Mouse (Mus musculus): ENCODE measurements around the gene Hipk2. TPM values are rescaled to one million over a fixed set of nuclear protein-coding genes. Genes with fewer than 3 reads are reported as not detected.

The Hipk2 gene
- 10 to 100 TPM; 64.8 to 69.9 (median 67.6) TPM for total RNA-seq (2022)

GRCm38 (mm10) chr6:38876071-38876911, at the start of gene Hipk2:
TSS of gene Hipk2 (minus strand) at chr6:38876165.
- DNase-seq (ENCODE audit: low spot score in 2 of 2): peak; percentile 56

GRCm38 (mm10) chr6:38925719-38926118, 49.8 kb upstream of the Hipk2 start:
- DNase-seq (ENCODE audit: low spot score in 2 of 2): no peak

- DNase-seq (ENCODE audit: low spot score in 2 of 2): no peak
These were observed 48.2 kb upstream of the Hipk2 start for GRCm38 (mm10) chr6:38923870-38924817.

GRCm38 (mm10) chr6:38923450-38923849, 47.5 kb upstream of the Hipk2 start:
- no peak for DNase-seq (ENCODE audit: low spot score in 2 of 2)

- no peak for DNase-seq (ENCODE audit: low spot score in 2 of 2)
These were observed 46.6 kb upstream of the Hipk2 start for GRCm38 (mm10) chr6:38922517-38922916.

- no peak for DNase-seq (ENCODE audit: low spot score in 2 of 2)
These were observed 45.8 kb upstream of the Hipk2 start for GRCm38 (mm10) chr6:38921810-38922116.

- no peak for DNase-seq (ENCODE audit: low spot score in 2 of 2)
These were observed 45.3 kb upstream of the Hipk2 start for GRCm38 (mm10) chr6:38921095-38921809.

GRCm38 (mm10) chr6:38920141-38920540, 44.2 kb upstream of the Hipk2 start:
- DNase-seq (ENCODE audit: low spot score in 2 of 2): no peak

GRCm38 (mm10) chr6:38919135-38919740, 43.3 kb upstream of the Hipk2 start:
- no peak for DNase-seq (ENCODE audit: low spot score in 2 of 2)

GRCm38 (mm10) chr6:38918728-38919127, 42.8 kb upstream of the Hipk2 start:
- no peak for DNase-seq (ENCODE audit: low spot score in 2 of 2)

- DNase-seq (ENCODE audit: low spot score in 2 of 2): no peak
These were observed 41.5 kb upstream of the Hipk2 start for GRCm38 (mm10) chr6:38917415-38917814.

- DNase-seq (ENCODE audit: low spot score in 2 of 2): no peak
These were observed 40.6 kb upstream of the Hipk2 start for GRCm38 (mm10) chr6:38916571-38916970.

- no peak for DNase-seq (ENCODE audit: low spot score in 2 of 2)
These were observed 39.8 kb upstream of the Hipk2 start for GRCm38 (mm10) chr6:38915776-38916175.

GRCm38 (mm10) chr6:38914181-38914580, 38.2 kb upstream of the Hipk2 start:
- DNase-seq (ENCODE audit: low spot score in 2 of 2): no peak

GRCm38 (mm10) chr6:38913386-38914042, 37.5 kb upstream of the Hipk2 start:
- DNase-seq (ENCODE audit: low spot score in 2 of 2): no peak

- peak; percentile 46 to 52 for DNase-seq (ENCODE audit: low spot score in 2 of 2)
These were observed 36.9 kb upstream of the Hipk2 start for GRCm38 (mm10) chr6:38912845-38913244.

GRCm38 (mm10) chr6:38912121-38912660, 36.2 kb upstream of the Hipk2 start:
- DNase-seq (ENCODE audit: low spot score in 2 of 2): no peak

- peak; percentile 42 to 73 for DNase-seq (ENCODE audit: low spot score in 2 of 2)
These were observed 35.0 kb upstream of the Hipk2 start for GRCm38 (mm10) chr6:38910828-38911559.

GRCm38 (mm10) chr6:38908401-38908800, 32.4 kb upstream of the Hipk2 start:
- no peak for DNase-seq (ENCODE audit: low spot score in 2 of 2)

GRCm38 (mm10) chr6:38906005-38906404, 30.0 kb upstream of the Hipk2 start:
- DNase-seq (ENCODE audit: low spot score in 2 of 2): no peak

Measured in layer of hippocampus, adult 8-10 months (tissue).